Mouse (Mus musculus): ENCODE results near the gene Gbp7. TPM values are rescaled to one million over a fixed set of nuclear protein-coding genes. Genes with fewer than 3 reads are reported as not detected.
"Not testable (repeated sequence)": the region's sequence is repeated elsewhere in the genome, so short reads cannot be mapped to it uniquely, and the experiment has no call there.

Gbp7 gene
- polyA plus RNA-seq, 1 experiment from 2014 or later = 12.6 TPM

DNA sequence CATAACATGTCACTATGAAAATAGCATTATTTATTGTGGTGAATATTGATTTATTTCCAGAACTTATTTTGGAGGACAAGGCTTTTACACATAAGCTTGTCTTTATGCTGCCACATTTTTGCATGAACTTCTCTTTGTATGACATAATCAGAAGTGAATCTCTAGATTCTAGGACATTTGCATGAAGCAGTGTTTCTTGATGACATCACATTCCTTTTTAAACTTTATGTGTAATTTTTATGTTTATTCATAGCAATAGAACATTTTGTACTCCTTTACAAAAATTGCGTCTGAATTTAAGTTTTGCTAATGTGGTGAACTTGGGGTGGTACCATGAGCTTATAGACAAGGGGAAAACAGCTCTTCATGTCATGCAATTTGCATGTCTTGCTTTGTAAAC lies 5.5 kb downstream of the Gbp7 start:
- no peak overlapping the region for H3K4me2 ChIP-seq (replicated peaks; ENCODE audit: low read depth, low read length)
- H3K4me3 ChIP-seq (ENCODE audit: low read depth, low read length) = no peak overlapping the region
- TF ChIP-seq EP300 (IDR thresholded peaks at IDR 0.05) = peak; percentile 23; the same call in 1 of the 2 replicates
- TF ChIP-seq CTCF (IDR thresholded peaks at IDR 0.05) = no peak
- H3K27ac ChIP-seq (ENCODE audit: low read length) = no peak overlapping the region
- WGBS = 57% methylated on average over 1 of the region's 1 CpGs
- H3K36me3 ChIP-seq (ENCODE audit: insufficient read depth, low read length) = no peaks in the 10 kb centered on the region
- H3K4me1 ChIP-seq (ENCODE audit: insufficient read depth, low read depth, low read length) = no peaks in the 10 kb centered on the region
- DNase-seq (ENCODE audit: low spot score) = peak; percentile 17
- ATAC-seq = no peak
- H3K27me3 ChIP-seq (replicated peaks; ENCODE audit: insufficient read depth, low read length) = no peaks in the 10 kb centered on the region
- H3K9me3 ChIP-seq (ENCODE audit: low read length) = no peaks in the 10 kb centered on the region
- H3K9ac ChIP-seq (replicated peaks; ENCODE audit: low read depth) = no peak overlapping the region

DNA sequence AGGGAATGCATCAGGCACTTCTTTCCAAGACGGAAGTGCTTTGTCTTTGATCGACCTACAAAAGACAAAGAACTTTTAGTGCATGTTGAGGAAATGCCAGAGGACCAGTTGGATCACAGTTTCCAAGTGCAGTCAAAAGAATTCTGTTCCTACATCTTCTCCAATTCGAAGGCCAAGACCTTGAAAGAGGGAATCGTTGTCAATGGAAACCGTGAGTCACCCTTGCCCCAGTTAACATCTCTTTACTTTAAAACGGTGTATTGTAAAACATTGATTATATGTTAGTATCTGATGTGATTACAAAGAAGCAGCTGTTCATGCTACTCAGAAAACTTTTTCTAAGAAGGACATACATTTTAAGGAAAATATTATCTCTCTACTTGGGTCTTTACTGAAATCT lies 11.2 kb downstream of the Gbp7 start:
- Histone ChIP-seq H3K4me3 (ENCODE audit: low read depth, low read length) (no peak overlapping the region), H3K4me2 (replicated peaks; ENCODE audit: low read depth, low read length) (no peak overlapping the region), H3K27ac (ENCODE audit: low read length) (no peak overlapping the region), H3K9me3 (ENCODE audit: low read length) (no peaks in the 10 kb centered on the region), H3K9ac (replicated peaks; ENCODE audit: low read depth) (no peak overlapping the region), H3K4me1 (ENCODE audit: insufficient read depth, low read depth, low read length) (no peaks in the 10 kb centered on the region), H3K27me3 (replicated peaks; ENCODE audit: insufficient read depth, low read length) (no peaks in the 10 kb centered on the region), H3K36me3 (ENCODE audit: insufficient read depth, low read length) (no peaks in the 10 kb centered on the region)
- 68% methylated on average over 6 of the region's 6 CpGs for WGBS
- TF ChIP-seq EP300 (IDR thresholded peaks at IDR 0.05) (no peak), CTCF (IDR thresholded peaks at IDR 0.05) (no peak)
- no peak for DNase-seq (ENCODE audit: low spot score)
- ATAC-seq = no peak

- H3K27me3 ChIP-seq (replicated peaks; ENCODE audit: insufficient read depth, low read length); ATAC-seq; DNase-seq (ENCODE audit: low spot score); H3K27ac ChIP-seq (ENCODE audit: low read length); H3K36me3 ChIP-seq (ENCODE audit: insufficient read depth, low read length); H3K4me3 ChIP-seq (ENCODE audit: low read depth, low read length); H3K9me3 ChIP-seq (ENCODE audit: low read length); H3K4me2 ChIP-seq (replicated peaks; ENCODE audit: low read depth, low read length); H3K9ac ChIP-seq (replicated peaks; ENCODE audit: low read depth); H3K4me1 ChIP-seq (ENCODE audit: insufficient read depth, low read depth, low read length): not testable (repeated sequence)
- WGBS = 86% methylated on average over 12 of the region's 12 CpGs
Observed at GRCm38 (mm10) chr3:142542776-142543175, 12.6 kb downstream of the Gbp7 start.

- Histone ChIP-seq H3K27me3 (replicated peaks; ENCODE audit: insufficient read depth, low read length) (no peaks in the 10 kb centered on the region), H3K4me1 (ENCODE audit: insufficient read depth, low read depth, low read length) (no peaks in the 10 kb centered on the region), H3K9me3 (ENCODE audit: low read length) (no peaks in the 10 kb centered on the region), H3K27ac (ENCODE audit: low read length) (no peak overlapping the region), H3K4me3 (ENCODE audit: low read depth, low read length) (no peak overlapping the region), H3K36me3 (ENCODE audit: insufficient read depth, low read length) (no peaks in the 10 kb centered on the region), H3K4me2 (replicated peaks; ENCODE audit: low read depth, low read length) (no peak overlapping the region), H3K9ac (replicated peaks; ENCODE audit: low read depth) (no peak overlapping the region)
- ATAC-seq (no peak), DNase-seq (ENCODE audit: low spot score) (no peak)
- TF ChIP-seq CTCF (IDR thresholded peaks at IDR 0.05) (no peak), EP300 (IDR thresholded peaks at IDR 0.05) (no peak)
- WGBS = 74% methylated on average over 3 of the region's 3 CpGs
Observed at GRCm38 (mm10) chr3:142546690-142547089, 16.5 kb downstream of the Gbp7 start.

- H3K4me3 ChIP-seq (ENCODE audit: low read depth, low read length) = no peak overlapping the region
- H3K4me1 ChIP-seq (ENCODE audit: insufficient read depth, low read depth, low read length) = no peaks in the 10 kb centered on the region
- H3K27ac ChIP-seq (ENCODE audit: low read length) = no peak overlapping the region
- H3K27me3 ChIP-seq (replicated peaks; ENCODE audit: insufficient read depth, low read length) = no peaks in the 10 kb centered on the region
- no peak for TF ChIP-seq CTCF (IDR thresholded peaks at IDR 0.05)
- no peak for TF ChIP-seq EP300 (IDR thresholded peaks at IDR 0.05)
- ATAC-seq = no peak
- H3K9ac ChIP-seq (replicated peaks; ENCODE audit: low read depth) = no peak overlapping the region
- H3K36me3 ChIP-seq (ENCODE audit: insufficient read depth, low read length) = no peaks in the 10 kb centered on the region
- H3K9me3 ChIP-seq (ENCODE audit: low read length) = no peaks in the 10 kb centered on the region
- 89% methylated on average over 3 of the region's 3 CpGs for WGBS
- no peak overlapping the region for H3K4me2 ChIP-seq (replicated peaks; ENCODE audit: low read depth, low read length)
- DNase-seq (ENCODE audit: low spot score) = no peak
Observed at GRCm38 (mm10) chr3:142550052-142550676, 20.0 kb downstream of the Gbp7 start.

- Histone ChIP-seq H3K4me3 (ENCODE audit: low read depth, low read length) (no peak overlapping the region), H3K9ac (replicated peaks; ENCODE audit: low read depth) (no peak overlapping the region), H3K4me1 (ENCODE audit: insufficient read depth, low read depth, low read length) (no peaks in the 10 kb centered on the region)
Observed at GRCm38 (mm10) chr3:142554601-142555000, 24.5 kb downstream of the Gbp7 start.

DNA sequence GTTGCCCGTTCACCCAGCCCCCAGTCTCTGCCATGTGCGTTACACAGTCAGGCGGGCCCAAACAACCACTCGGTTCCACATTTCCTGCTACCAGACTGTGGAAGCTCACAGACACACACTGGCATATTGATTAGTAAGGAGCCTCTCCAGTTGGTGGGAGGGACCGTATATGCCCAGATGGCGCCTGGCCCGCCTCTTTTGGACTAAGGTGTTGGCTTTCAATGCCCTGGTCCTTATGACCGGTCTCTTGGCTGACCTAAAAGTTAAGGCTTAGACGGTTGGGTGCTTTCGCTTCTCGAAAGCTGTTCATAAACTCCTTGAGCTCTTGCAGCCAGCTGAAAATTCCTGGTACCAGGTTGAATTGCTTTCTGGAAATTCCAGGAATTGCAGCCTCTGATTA lies 25.5 kb downstream of the Gbp7 start:
- no peak overlapping the region for H3K4me2 ChIP-seq (replicated peaks; ENCODE audit: low read depth, low read length)
- no peak overlapping the region for H3K27ac ChIP-seq (ENCODE audit: low read length)
- no peaks in the 10 kb centered on the region for H3K4me1 ChIP-seq (ENCODE audit: insufficient read depth, low read depth, low read length)
- no peak; the same call in 1 of the 2 replicates for ATAC-seq
- H3K36me3 ChIP-seq (ENCODE audit: insufficient read depth, low read length) = no peaks in the 10 kb centered on the region
- H3K27me3 ChIP-seq (replicated peaks; ENCODE audit: insufficient read depth, low read length) = no peaks in the 10 kb centered on the region
- 66% methylated on average over 11 of the region's 11 CpGs for WGBS
- no peak overlapping the region for H3K9ac ChIP-seq (replicated peaks; ENCODE audit: low read depth)
- H3K9me3 ChIP-seq (ENCODE audit: low read length) = no peaks in the 10 kb centered on the region
- peak; percentile 10 for DNase-seq (ENCODE audit: low spot score)
- TF ChIP-seq EP300 (IDR thresholded peaks at IDR 0.05) = no peak
- no peak overlapping the region for H3K4me3 ChIP-seq (ENCODE audit: low read depth, low read length)

More at GRCm38 (mm10) chr3:142554601-142555000, 24.5 kb downstream of the Gbp7 start:
- Histone ChIP-seq H3K27ac (ENCODE audit: low read length) (no peak overlapping the region), H3K27me3 (replicated peaks; ENCODE audit: insufficient read depth, low read length) (no peaks in the 10 kb centered on the region), H3K36me3 (ENCODE audit: insufficient read depth, low read length) (no peaks in the 10 kb centered on the region), H3K4me2 (replicated peaks; ENCODE audit: low read depth, low read length) (no peak overlapping the region), H3K9me3 (ENCODE audit: low read length) (no peaks in the 10 kb centered on the region)
- 76% methylated on average over 1 of the region's 1 CpGs for WGBS
- TF ChIP-seq EP300 (IDR thresholded peaks at IDR 0.05) = no peak
- no peak for TF ChIP-seq CTCF (IDR thresholded peaks at IDR 0.05)
- DNase-seq (ENCODE audit: low spot score) (no peak), ATAC-seq (no peak)

Measured in lung, postnatal 0 days (tissue).